Mouse (Mus musculus): Measurements from ENCODE around the gene Olfr1158. TPM values are rescaled to one million over a fixed set of nuclear protein-coding genes. Genes with fewer than 3 reads are reported as not detected.

Gene Olfr1158
- polyA plus RNA-seq (2017; shearing (Covaris generic)), result not detected

GRCm38 (mm10) chr2:87989813-87990212 lies at the start of gene Olfr1158:
Gene Olfr1158, plus strand, starts transcription at chr2:87990113.

GRCm38 (mm10) chr2:87945037-87945436 lies 44.9 kb upstream of the Olfr1158 start, which contains the start of gene Olfr1155:
Gene Olfr1155, minus strand, starts transcription at chr2:87945137.

GRCm38 (mm10) chr2:87953000-87953399 lies 36.9 kb upstream of the Olfr1158 start, which contains the start of gene Olfr1156:
Gene Olfr1156, minus strand, starts transcription at chr2:87953100.

GRCm38 (mm10) chr2:87968199-87968598 lies 21.7 kb upstream of the Olfr1158 start, which contains the start of gene Olfr1157:
Gene Olfr1157, minus strand, starts transcription at chr2:87968299.

GRCm38 (mm10) chr2:87974563-87974962 lies 15.3 kb upstream of the Olfr1158 start, which contains the start of gene Olfr74:
Gene Olfr74, minus strand, starts transcription at chr2:87974663.

GRCm38 (mm10) chr2:88007515-88008318 lies 17.8 kb downstream of the Olfr1158 start, which contains the start of gene Olfr1160:
Gene Olfr1160, minus strand, starts transcription at chr2:88008268.

GRCm38 (mm10) chr2:88022474-88022873 lies 32.6 kb downstream of the Olfr1158 start, which contains the start of gene Olfr1161:
Gene Olfr1161, plus strand, starts transcription at chr2:88022774.

GRCm38 (mm10) chr2:88037599-88037998 lies 47.7 kb downstream of the Olfr1158 start, which contains the start of gene Olfr73:
Gene Olfr73, minus strand, starts transcription at chr2:88037699.

Other genes with a start within 250 kb of the Olfr1158 start
- gene Olfr1140, start 246.4 kb upstream of the Olfr1158 start, polyA plus RNA-seq (2017; shearing (Covaris generic)), result not detected
- not detected for gene Olfr1141, start 236.1 kb upstream of the Olfr1158 start, polyA plus RNA-seq (2017; shearing (Covaris generic))
- gene Olfr152, start 210.6 kb upstream of the Olfr1158 start, polyA plus RNA-seq (2017; shearing (Covaris generic)), result not detected
- gene Olfr1143, start 189.5 kb upstream of the Olfr1158 start, polyA plus RNA-seq (2017; shearing (Covaris generic)), result not detected
- gene Olfr1145, start 180.3 kb upstream of the Olfr1158 start, polyA plus RNA-seq (2017; shearing (Covaris generic)), result not detected
- not detected for gene Olfr1148, start 159.6 kb upstream of the Olfr1158 start, polyA plus RNA-seq (2017; shearing (Covaris generic))
- gene Olfr1150-ps1, start 146.1 kb upstream of the Olfr1158 start, polyA plus RNA-seq (2017; shearing (Covaris generic)), result not detected
- not detected for gene Olfr1151, start 134.3 kb upstream of the Olfr1158 start, polyA plus RNA-seq (2017; shearing (Covaris generic))
- 0.07 TPM for gene Olfr1152, start 123.6 kb upstream of the Olfr1158 start, polyA plus RNA-seq (2017; shearing (Covaris generic))
- gene Olfr1153, start 95.2 kb upstream of the Olfr1158 start, polyA plus RNA-seq (2017; shearing (Covaris generic)), result not detected
- gene Olfr1154, start 84.9 kb upstream of the Olfr1158 start, polyA plus RNA-seq (2017; shearing (Covaris generic)), result not detected
- gene Olfr1155, start 45.0 kb upstream of the Olfr1158 start, polyA plus RNA-seq (2017; shearing (Covaris generic)), result not detected
- 0.30 TPM for gene Olfr1156, start 37.0 kb upstream of the Olfr1158 start, polyA plus RNA-seq (2017; shearing (Covaris generic))
- not detected for gene Olfr1157, start 21.8 kb upstream of the Olfr1158 start, polyA plus RNA-seq (2017; shearing (Covaris generic))
- gene Olfr74, start 15.4 kb upstream of the Olfr1158 start, polyA plus RNA-seq (2017; shearing (Covaris generic)), result not detected
- 0.06 TPM for gene Olfr1160, start 18.2 kb downstream of the Olfr1158 start, polyA plus RNA-seq (2017; shearing (Covaris generic))
- not detected for gene Olfr1161, start 32.7 kb downstream of the Olfr1158 start, polyA plus RNA-seq (2017; shearing (Covaris generic))
- not detected for gene Olfr73, start 47.6 kb downstream of the Olfr1158 start, polyA plus RNA-seq (2017; shearing (Covaris generic))
- gene Olfr1162, start 61.0 kb downstream of the Olfr1158 start, polyA plus RNA-seq (2017; shearing (Covaris generic)), result not detected
- gene Olfr1163, start 81.7 kb downstream of the Olfr1158 start, polyA plus RNA-seq (2017; shearing (Covaris generic)), result not detected
- gene Olfr1164, start 103.9 kb downstream of the Olfr1158 start, polyA plus RNA-seq (2017; shearing (Covaris generic)), result not detected
- gene Olfr1166, start 138.2 kb downstream of the Olfr1158 start, polyA plus RNA-seq (2017; shearing (Covaris generic)), result not detected
- not detected for gene Olfr1167, start 165.1 kb downstream of the Olfr1158 start, polyA plus RNA-seq (2017; shearing (Covaris generic))
- gene Olfr1168, start 191.8 kb downstream of the Olfr1158 start, polyA plus RNA-seq (2017; shearing (Covaris generic)), result not detected
- gene Olfr1170, start 238.2 kb downstream of the Olfr1158 start, polyA plus RNA-seq (2017; shearing (Covaris generic)), result not detected

Data from effector memory CD4-positive, alpha-beta T cell, adult 5 months (primary cell).